Mouse (Mus musculus) heart, embryonic 16.5 days (tissue): Measurements from ENCODE around the gene Olfr1298. TPM values are rescaled to one million over a fixed set of nuclear protein-coding genes. Genes with fewer than 3 reads are reported as not detected.

Experiments used
- ATAC-seq: fragments of 200-750 bp; cut with Nextera tagmentation; replicated peaks from 2 replicates; pipeline ENCODE4 v1.8.0; 2017; ENCODE audit warnings: moderate number of reproducible peaks; ENCODE audit not compliant: insufficient read depth, low FRiP score; ENCODE audit errors: extremely low read depth
- H3K27ac ChIP-seq: fragments of 300-500 bp; sonication (generic); 2 replicates; pipeline ENCODE4 v1.5.1; 2014; ENCODE audit warnings: mild to moderate bottlenecking, low read length, control low read depth, moderate library complexity
- H3K27me3 ChIP-seq: fragments of 300-500 bp; sonication (generic); 2 replicates; pipeline ENCODE4 v1.6.1; 2014; ENCODE audit warnings: low read length, mixed read lengths; ENCODE audit not compliant: control insufficient read depth, insufficient read depth
- H3K36me3 ChIP-seq: fragments of 300-500 bp; sonication (generic); 2 replicates; pipeline ENCODE4 v1.6.1; 2014; ENCODE audit not compliant: control insufficient read depth, insufficient read depth
- H3K4me1 ChIP-seq: fragments of 300-500 bp; sonication (generic); 2 replicates; pipeline ENCODE4 v1.6.1; 2014; ENCODE audit warnings: low read length, mixed read lengths; ENCODE audit not compliant: control insufficient read depth, insufficient read depth
- H3K4me2 ChIP-seq: fragments of 300-500 bp; sonication (generic); 2 replicates; pipeline ENCODE4 v1.6.1; 2014; ENCODE audit warnings: low read depth, mild to moderate bottlenecking, control low read depth, low read length
- H3K4me3 ChIP-seq: fragments of 300-500 bp; sonication (generic); 2 replicates; pipeline ENCODE4 v1.5.1; 2014; ENCODE audit warnings: mild to moderate bottlenecking, control low read depth, low read length
- H3K9ac ChIP-seq: fragments of 300-500 bp; sonication (generic); 2 replicates; pipeline ENCODE4 v1.6.1; 2014; ENCODE audit warnings: low read length, control low read depth
- H3K9me3 ChIP-seq: fragments of 300-500 bp; sonication (generic); replicated peaks from 2 replicates; pipeline ENCODE4 v1.6.1; 2016; ENCODE audit warnings: low read length; ENCODE audit not compliant: control insufficient read depth
- WGBS: fragments of 180-500 bp; shearing (Covaris S2); extraction: QIAGEN DNeasy Blood & Tissue Kit; methylation state at CpG from one replicate; pipeline ENCODE4 v1.1.7; 2014; 5-methylcytosine and 5-hydroxymethylcytosine counted together
- polyA plus RNA-seq: library from polyadenylated mRNA; unstranded; fragments of >200 nt; fragmentation: Nextera tagmentation; extraction: Ambion mirVana; gene quantifications from 2 replicates; pipeline ENCODE4 v1.2.1, GENCODE M21; 2015

The Olfr1298 gene
- polyA plus RNA-seq: not detected in 2 replicates

- Histone ChIP-seq H3K27me3 (no peaks in the 10 kb centered on the region), H3K4me3 (no peak within 1 kb of the TSS), H3K9ac (no peak within 1 kb of the TSS), H3K4me1 (no peaks in the 10 kb centered on the region), H3K27ac (no peak within 1 kb of the TSS), H3K9me3 (no peaks in the 10 kb centered on the region), H3K4me2 (no peak within 1 kb of the TSS), H3K36me3 (no peaks in the 10 kb centered on the region)
- ATAC-seq: no peak
- WGBS: 90% methylated on average over 1 of the region's 1 CpGs
Measured at GRCm38 (mm10) chr2:111649101-111649500, at the start of gene Olfr1298. TSS of gene Olfr1298 (minus strand) at chr2:111649201.

- H3K4me1 ChIP-seq: no peaks in the 10 kb centered on the region
- H3K9me3 ChIP-seq: no peaks in the 10 kb centered on the region
- 70% methylated on average over 4 of the region's 4 CpGs for WGBS
- ATAC-seq: no peak
- no peaks in the 10 kb centered on the region for H3K27me3 ChIP-seq
- no peak within 1 kb of the TSS for H3K9ac ChIP-seq
- no peak within 1 kb of the TSS for H3K27ac ChIP-seq
- H3K4me2 ChIP-seq: no peak within 1 kb of the TSS
- H3K36me3 ChIP-seq: no peaks in the 10 kb centered on the region
- no peak within 1 kb of the TSS for H3K4me3 ChIP-seq
Measured at GRCm38 (mm10) chr2:111661119-111661518, 12.1 kb upstream of the Olfr1298 start, which contains the start of gene Olfr1299. TSS of gene Olfr1299 (plus strand) at chr2:111661419.

- no peaks in the 10 kb centered on the region for H3K36me3 ChIP-seq
- no peak for ATAC-seq
- H3K9ac ChIP-seq: no peak within 1 kb of the TSS
- WGBS: 55% methylated on average over 1 of the region's 1 CpGs
- H3K27ac ChIP-seq: no peak within 1 kb of the TSS
- H3K27me3 ChIP-seq: no peaks in the 10 kb centered on the region
- H3K4me3 ChIP-seq: no peak within 1 kb of the TSS
- H3K4me1 ChIP-seq: no peaks in the 10 kb centered on the region
- H3K9me3 ChIP-seq: 0 out of 2 replicates have a peak, but pooled peaks cover 2% of the 10 kb centered on the region
- H3K4me2 ChIP-seq: no peak within 1 kb of the TSS
Measured at GRCm38 (mm10) chr2:111626397-111626796, 22.6 kb downstream of the Olfr1298 start, which contains the start of gene Olfr1297. TSS of gene Olfr1297 (minus strand) at chr2:111626497.

Other genes starting within 250 kb of the Olfr1298 start
- not detected in 2 replicates for gene Olfr1286, start 226.1 kb downstream of the Olfr1298 start, polyA plus RNA-seq
- not detected in 2 replicates for gene Olfr1287, start 200.1 kb downstream of the Olfr1298 start, polyA plus RNA-seq
- not detected in 2 replicates for gene Olfr1288, start 175.1 kb downstream of the Olfr1298 start, polyA plus RNA-seq
- not detected in 2 replicates for gene Olfr1289, start 168.4 kb downstream of the Olfr1298 start, polyA plus RNA-seq
- gene Olfr1290, start 155.4 kb downstream of the Olfr1298 start, polyA plus RNA-seq: not detected in 2 replicates
- gene Olfr1291-ps1, start 152.0 kb downstream of the Olfr1298 start, polyA plus RNA-seq: not detected in 2 replicates
- gene Olfr1293-ps, start 124.0 kb downstream of the Olfr1298 start, polyA plus RNA-seq: not detected in 2 replicates
- gene Olfr1294, start 108.9 kb downstream of the Olfr1298 start, polyA plus RNA-seq: not detected in 2 replicates
- not detected in 2 replicates for gene Olfr1295, start 79.5 kb downstream of the Olfr1298 start, polyA plus RNA-seq
- gene Olfr1297, start 22.7 kb downstream of the Olfr1298 start, polyA plus RNA-seq: not detected in 2 replicates
- gene Olfr1299, start 12.2 kb upstream of the Olfr1298 start, polyA plus RNA-seq: not detected in 2 replicates
- not detected in 2 replicates for gene Olfr1301, start 101.8 kb upstream of the Olfr1298 start, polyA plus RNA-seq
- gene Olfr1302, start 128.2 kb upstream of the Olfr1298 start, polyA plus RNA-seq: not detected in 2 replicates
- not detected in 2 replicates for gene Olfr1303, start 171.1 kb upstream of the Olfr1298 start, polyA plus RNA-seq
- not detected in 2 replicates for gene Olfr1305, start 227.9 kb upstream of the Olfr1298 start, polyA plus RNA-seq